Mouse (Mus musculus): ENCODE measurements at regions not wholly inside any gene's neighbourhood (a gene's known extent, or its start where the extent isn't known, plus 50 kb on each side); places are given as distances from the start of the nearest gene placed in this dataset.
"Not testable (repeated sequence)": the region's sequence is repeated elsewhere in the genome, so short reads cannot be mapped to it uniquely, and the experiment has no call there.

GRCm38 (mm10) chr14:14478159-14478558 lies 77.1 kb downstream of the Olfr721-ps1 start:
- in situ Hi-C loops (cut with MboI, MseI) = not testable (repeated sequence)

GRCm38 (mm10) chr14:14481840-14482239 lies 80.7 kb downstream of the Olfr721-ps1 start:
- in situ Hi-C loops (cut with MboI, MseI) = no loop called here

GRCm38 (mm10) chr14:14486356-14486755 lies 85.3 kb downstream of the Olfr721-ps1 start:
- in situ Hi-C loops (cut with MboI, MseI) = no loop called here

GRCm38 (mm10) chr14:14490501-14490900 lies 89.4 kb downstream of the Olfr721-ps1 start:
- in situ Hi-C loops (cut with MboI, MseI) = no loop called here

- in situ Hi-C loops (cut with MboI, MseI) = no loop called here
Measured at GRCm38 (mm10) chr14:14492041-14492440, 90.9 kb downstream of the Olfr721-ps1 start.

- in situ Hi-C loops (cut with MboI, MseI) = no loop called here
Measured at GRCm38 (mm10) chr14:14511927-14512326, 110.8 kb downstream of the Olfr721-ps1 start.

GRCm38 (mm10) chr14:14513056-14513455 lies 112.0 kb downstream of the Olfr721-ps1 start:
- in situ Hi-C loops (cut with MboI, MseI) = no loop called here

- in situ Hi-C loops (cut with MboI, MseI) = no loop called here
Measured at GRCm38 (mm10) chr14:14513498-14513897, 112.4 kb downstream of the Olfr721-ps1 start.

GRCm38 (mm10) chr14:14514440-14515172 lies 113.5 kb downstream of the Olfr721-ps1 start:
- in situ Hi-C loops (cut with MboI, MseI) = no loop called here

GRCm38 (mm10) chr14:14515363-14515762 lies 114.3 kb downstream of the Olfr721-ps1 start:
- in situ Hi-C loops (cut with MboI, MseI) = no loop called here

GRCm38 (mm10) chr14:14515918-14516317 lies 114.8 kb downstream of the Olfr721-ps1 start:
- in situ Hi-C loops (cut with MboI, MseI) = no loop called here

- in situ Hi-C loops (cut with MboI, MseI) = no loop called here
Measured at GRCm38 (mm10) chr14:14518027-14518426, 116.9 kb downstream of the Olfr721-ps1 start.

GRCm38 (mm10) chr14:14518841-14519240 lies 117.7 kb downstream of the Olfr721-ps1 start:
- in situ Hi-C loops (cut with MboI, MseI) = no loop called here

- in situ Hi-C loops (cut with MboI, MseI) = no loop called here
Measured at GRCm38 (mm10) chr14:14520195-14520594, 119.1 kb downstream of the Olfr721-ps1 start.

- in situ Hi-C loops (cut with MboI, MseI) = not testable (repeated sequence)
Measured at GRCm38 (mm10) chr14:14521331-14521730, 120.2 kb downstream of the Olfr721-ps1 start.

GRCm38 (mm10) chr14:14525225-14525624 lies 124.1 kb downstream of the Olfr721-ps1 start:
- in situ Hi-C loops (cut with MboI, MseI) = no loop called here

- in situ Hi-C loops (cut with MboI, MseI) = no loop called here
Measured at GRCm38 (mm10) chr14:14528437-14528836, 127.3 kb downstream of the Olfr721-ps1 start.

- in situ Hi-C loops (cut with MboI, MseI) = no loop called here
Measured at GRCm38 (mm10) chr14:14541206-14541605, 140.1 kb downstream of the Olfr721-ps1 start.

- in situ Hi-C loops (cut with MboI, MseI) = no loop called here
Measured at GRCm38 (mm10) chr14:14541705-14542104, 140.6 kb downstream of the Olfr721-ps1 start.

- in situ Hi-C loops (cut with MboI, MseI) = no loop called here
Measured at GRCm38 (mm10) chr14:14544236-14544635, 143.1 kb downstream of the Olfr721-ps1 start.

GRCm38 (mm10) chr14:14552201-14552600 lies 149.9 kb upstream of the Slc4a7 start:
- in situ Hi-C loops (cut with MboI, MseI) = loop anchor here (25.0 kb wide), 1 partner anchor 915 kb away; no protein-coding TSS in a partner anchor

- in situ Hi-C loops (cut with MboI, MseI) = loop anchor here (25.0 kb wide), 1 partner anchor 938 kb away; no protein-coding TSS in a partner anchor
Measured at GRCm38 (mm10) chr14:14574851-14575250, 127.2 kb upstream of the Slc4a7 start.

GRCm38 (mm10) chr14:14591939-14592338 lies 110.1 kb upstream of the Slc4a7 start:
- in situ Hi-C loops (cut with MboI, MseI) = no loop called here
